Mouse (Mus musculus): ENCODE measurements around the gene Prss29.

Gene Prss29

GRCm38 (mm10) chr17:25318354-25318753, at the start of gene Prss29:
Gene Prss29, plus strand, starts transcription at chr17:25318654.
- DNase-seq (ENCODE audit: low read depth, low spot score), result no peak

- no peak for DNase-seq (ENCODE audit: low read depth, low spot score)
Observed at GRCm38 (mm10) chr17:25270795-25271335, 47.6 kb upstream of the Prss29 start.

- no peak for DNase-seq (ENCODE audit: low read depth, low spot score)
Observed at GRCm38 (mm10) chr17:25272326-25272725, 46.1 kb upstream of the Prss29 start.

GRCm38 (mm10) chr17:25272951-25273705, 45.3 kb upstream of the Prss29 start:
- peak; percentile 88 for DNase-seq (ENCODE audit: low read depth, low spot score)

GRCm38 (mm10) chr17:25273706-25274501, 44.5 kb upstream of the Prss29 start:
- peak; percentile 97 for DNase-seq (ENCODE audit: low read depth, low spot score)

- DNase-seq (ENCODE audit: low read depth, low spot score), result no peak
Observed at GRCm38 (mm10) chr17:25274571-25275346, 43.7 kb upstream of the Prss29 start, which contains the start of gene Ube2i. Gene Ube2i, minus strand, starts transcription at chr17:25274622.

- no peak for DNase-seq (ENCODE audit: low read depth, low spot score)
Observed at GRCm38 (mm10) chr17:25275833-25276232, 42.6 kb upstream of the Prss29 start.

GRCm38 (mm10) chr17:25282133-25282532, 36.3 kb upstream of the Prss29 start:
- DNase-seq (ENCODE audit: low read depth, low spot score), result no peak

GRCm38 (mm10) chr17:25285033-25285432, 33.4 kb upstream of the Prss29 start:
- peak; percentile 53 for DNase-seq (ENCODE audit: low read depth, low spot score)

GRCm38 (mm10) chr17:25288842-25289241, 29.6 kb upstream of the Prss29 start:
- no peak for DNase-seq (ENCODE audit: low read depth, low spot score)

GRCm38 (mm10) chr17:25290411-25290810, 28.0 kb upstream of the Prss29 start:
- DNase-seq (ENCODE audit: low read depth, low spot score), result no peak

- DNase-seq (ENCODE audit: low read depth, low spot score), result no peak
Observed at GRCm38 (mm10) chr17:25293495-25293894, 25.0 kb upstream of the Prss29 start.

- DNase-seq (ENCODE audit: low read depth, low spot score), result peak; percentile 52
Observed at GRCm38 (mm10) chr17:25294111-25294510, 24.3 kb upstream of the Prss29 start.

- DNase-seq (ENCODE audit: low read depth, low spot score), result no peak
Observed at GRCm38 (mm10) chr17:25298094-25298493, 20.4 kb upstream of the Prss29 start, which contains the start of gene Prss34. Gene Prss34, plus strand, starts transcription at chr17:25298394.

- no peak for DNase-seq (ENCODE audit: low read depth, low spot score)
Observed at GRCm38 (mm10) chr17:25308346-25308745, 10.1 kb upstream of the Prss29 start, which contains the start of gene Prss28. Gene Prss28, plus strand, starts transcription at chr17:25308646.

GRCm38 (mm10) chr17:25320819-25321218, 2.4 kb downstream of the Prss29 start:
- DNase-seq (ENCODE audit: low read depth, low spot score), result no peak

GRCm38 (mm10) chr17:25322930-25323329, 4.5 kb downstream of the Prss29 start:
- no peak for DNase-seq (ENCODE audit: low read depth, low spot score)

- no peak for DNase-seq (ENCODE audit: low read depth, low spot score)
Observed at GRCm38 (mm10) chr17:25332321-25332720, 13.9 kb downstream of the Prss29 start.

GRCm38 (mm10) chr17:25333943-25334342, 15.5 kb downstream of the Prss29 start:
- DNase-seq (ENCODE audit: low read depth, low spot score), result peak; percentile 7

GRCm38 (mm10) chr17:25338218-25338617, 19.8 kb downstream of the Prss29 start:
- no peak for DNase-seq (ENCODE audit: low read depth, low spot score)

- no peak for DNase-seq (ENCODE audit: low read depth, low spot score)
Observed at GRCm38 (mm10) chr17:25340003-25340402, 21.5 kb downstream of the Prss29 start.

All from skeletal muscle tissue, adult 2 months (tissue).